Mouse (Mus musculus) brown adipose tissue, adult 24 weeks (tissue): ENCODE data around the gene Sparc. TPM values are rescaled to one million over a fixed set of nuclear protein-coding genes. Genes with fewer than 3 reads are reported as not detected.

Experiments
- H3K27ac ChIP-seq: fragments of 200-500 bp; replicated peaks from 2 replicates; pipeline ENCODE4 v1.5.1; 2012; ENCODE audit warnings: low read depth, mild to moderate bottlenecking, low read length
- H3K4me1 ChIP-seq: fragments of 200-500 bp; 2 replicates; pipeline ENCODE4 v1.6.1; 2012; ENCODE audit warnings: low read length, mixed read lengths; ENCODE audit not compliant: control insufficient read depth, insufficient read depth, insufficient read length
- H3K4me3 ChIP-seq: fragments of 200-500 bp; 2 replicates; pipeline ENCODE4 v1.5.1; 2012; ENCODE audit warnings: low read depth, mild to moderate bottlenecking, low read length, moderate library complexity; ENCODE audit not compliant: insufficient read depth
- polyA plus RNA-seq: library from polyadenylated mRNA; stranded (reverse); fragments of >200 nt; gene quantifications from 2 replicates; pipeline ENCODE4 v1.2.4, GENCODE M21; 2012; ENCODE audit not compliant: missing spikeins, insufficient read depth, insufficient read length

Sparc gene
- polyA plus RNA-seq, 1 experiment = 804 TPM

- Histone ChIP-seq H3K27ac (peak overlapping the region; percentile 99), H3K4me1 (peaks cover 32% of the 10 kb centered on the region), H3K4me3 (no peak overlapping the region)
These were observed 18.1 kb downstream of the Sparc start for GRCm38 (mm10) chr11:55404659-55405457.

DNA sequence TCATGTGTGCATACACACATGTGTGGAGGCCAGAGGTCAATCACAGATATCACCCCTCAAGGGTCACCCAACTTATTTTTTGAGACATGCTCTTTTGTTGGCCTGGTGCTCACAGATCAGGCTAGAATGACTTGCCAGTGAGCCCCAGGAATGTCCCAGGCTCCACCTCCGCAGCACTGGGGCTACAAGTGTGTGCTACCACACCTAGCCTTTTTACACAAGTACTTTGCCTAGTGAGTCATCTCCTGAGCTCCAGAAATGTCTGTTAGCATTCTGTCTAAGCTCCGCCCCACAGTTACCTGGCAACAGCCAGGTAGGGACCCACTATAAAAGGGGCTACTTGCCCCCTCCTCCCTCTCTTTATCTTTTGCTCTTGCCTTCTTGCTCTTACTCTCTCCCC lies 22.1 kb downstream of the Sparc start:
- no peak overlapping the region for H3K4me3 ChIP-seq
- peaks cover 24% of the 10 kb centered on the region for H3K4me1 ChIP-seq
- H3K27ac ChIP-seq = no peak overlapping the region

GRCm38 (mm10) chr11:55398371-55398770 lies 24.6 kb downstream of the Sparc start:
- Histone ChIP-seq H3K27ac (peak overlapping the region; percentile 69), H3K4me3 (no peak overlapping the region), H3K4me1 (peaks cover 25% of the 10 kb centered on the region)

DNA sequence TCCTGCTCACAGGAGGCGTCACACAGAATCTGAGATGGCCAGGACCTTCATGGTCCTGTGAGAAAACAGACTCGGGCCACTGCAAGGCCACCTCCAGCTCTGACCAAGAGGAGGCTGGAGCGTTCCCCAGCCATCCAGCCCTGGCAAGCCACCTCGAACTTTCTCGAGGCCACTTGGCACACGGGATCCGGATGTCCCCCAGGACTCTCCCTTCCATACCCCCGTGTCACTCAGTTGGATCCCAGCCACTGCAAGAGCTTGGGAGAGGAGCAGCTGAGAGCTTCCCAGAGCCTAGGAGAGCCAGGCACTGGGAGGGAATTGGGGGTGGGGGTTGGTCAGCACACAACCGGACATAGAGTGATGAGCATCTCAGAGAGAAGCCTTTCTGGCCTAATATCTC lies 25.5 kb downstream of the Sparc start:
- Histone ChIP-seq H3K27ac (peak overlapping the region; percentile 69), H3K4me3 (no peak overlapping the region), H3K4me1 (peaks cover 25% of the 10 kb centered on the region)

GRCm38 (mm10) chr11:55397036-55397435 lies 25.9 kb downstream of the Sparc start:
- peak overlapping the region; percentile 69 for H3K27ac ChIP-seq
- H3K4me1 ChIP-seq = peaks cover 25% of the 10 kb centered on the region
- H3K4me3 ChIP-seq = no peak overlapping the region

DNA sequence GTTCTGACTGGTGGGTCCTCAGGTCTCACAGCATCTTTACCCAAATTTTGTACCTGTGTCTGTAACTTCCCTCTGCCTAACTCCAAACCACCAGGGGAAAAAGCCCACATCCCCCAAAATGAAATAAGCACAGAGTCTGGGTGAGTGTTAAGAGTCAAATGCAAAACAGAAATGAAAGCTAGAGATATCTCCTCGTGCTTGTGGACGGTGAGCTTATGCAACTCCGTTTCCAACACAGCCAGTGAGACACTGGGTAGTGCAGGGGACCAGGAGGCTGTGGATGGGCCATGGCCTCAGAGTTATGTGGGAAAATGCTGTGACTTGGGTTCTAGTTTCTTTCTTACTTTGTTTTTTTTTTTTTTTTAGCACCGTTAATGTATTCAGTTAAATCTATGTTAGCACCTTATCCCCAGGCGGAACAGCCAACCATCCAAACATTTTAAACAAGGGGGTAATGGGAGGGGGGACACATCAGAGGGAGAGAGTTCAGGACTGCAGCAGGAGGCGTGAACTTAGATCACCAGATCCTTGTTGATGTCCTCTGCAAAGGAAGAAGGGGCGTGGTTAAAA lies 27.8 kb downstream of the Sparc start:
- H3K4me1 ChIP-seq = peaks cover 26% of the 10 kb centered on the region
- H3K4me3 ChIP-seq = no peak overlapping the region
- peak overlapping the region; percentile 76 for H3K27ac ChIP-seq

- H3K4me3 ChIP-seq = no peak overlapping the region
- H3K4me1 ChIP-seq = peaks cover 28% of the 10 kb centered on the region
- peak overlapping the region; percentile 76; the same call in 1 of the 2 replicates for H3K27ac ChIP-seq
These were observed 28.4 kb downstream of the Sparc start for GRCm38 (mm10) chr11:55394592-55394991.

DNA sequence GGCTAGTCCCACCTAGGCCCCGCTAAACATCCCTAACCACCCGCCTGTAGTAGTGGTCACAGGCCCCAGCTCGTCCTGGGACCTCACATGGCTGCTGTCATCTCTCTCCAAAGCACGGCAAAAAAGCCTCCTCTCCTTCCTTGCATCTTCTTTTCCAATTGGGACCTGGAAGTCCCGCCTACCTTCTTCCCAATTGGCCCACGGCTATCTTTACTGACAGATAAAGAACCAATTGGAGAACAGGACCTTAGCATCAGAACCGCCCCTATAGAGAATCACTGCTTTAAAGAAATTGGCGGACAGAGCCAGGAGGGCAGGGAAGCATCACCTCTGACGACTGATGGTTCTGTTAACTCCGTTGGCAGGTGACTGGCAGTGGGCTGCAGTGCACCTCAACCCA lies 30.5 kb downstream of the Sparc start:
- Histone ChIP-seq H3K27ac (peak overlapping the region; percentile 16; the same call in 1 of the 2 replicates), H3K4me1 (peaks cover 14% of the 10 kb centered on the region), H3K4me3 (no peak overlapping the region)

DNA sequence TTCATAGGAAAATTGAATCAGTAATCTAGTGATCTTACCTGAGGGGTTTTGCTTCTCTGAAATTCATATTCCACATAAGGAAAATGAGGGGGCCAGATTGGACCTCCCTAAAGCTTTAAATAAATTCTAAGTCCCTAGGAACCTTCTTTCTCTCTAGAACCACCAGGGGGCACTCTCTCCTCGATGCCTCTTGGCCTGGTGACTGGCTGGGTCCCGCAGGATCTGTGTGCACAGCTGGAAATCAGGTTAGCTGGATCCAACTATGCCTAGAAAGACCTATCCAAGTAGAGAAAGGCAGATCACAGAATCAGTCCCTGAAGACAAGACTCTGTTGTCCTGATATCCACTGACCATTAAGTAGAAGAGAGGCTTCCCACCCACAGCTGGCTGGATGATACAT lies 33.2 kb downstream of the Sparc start:
- Histone ChIP-seq H3K4me3 (no peak overlapping the region), H3K27ac (peak overlapping the region; percentile 67)

DNA sequence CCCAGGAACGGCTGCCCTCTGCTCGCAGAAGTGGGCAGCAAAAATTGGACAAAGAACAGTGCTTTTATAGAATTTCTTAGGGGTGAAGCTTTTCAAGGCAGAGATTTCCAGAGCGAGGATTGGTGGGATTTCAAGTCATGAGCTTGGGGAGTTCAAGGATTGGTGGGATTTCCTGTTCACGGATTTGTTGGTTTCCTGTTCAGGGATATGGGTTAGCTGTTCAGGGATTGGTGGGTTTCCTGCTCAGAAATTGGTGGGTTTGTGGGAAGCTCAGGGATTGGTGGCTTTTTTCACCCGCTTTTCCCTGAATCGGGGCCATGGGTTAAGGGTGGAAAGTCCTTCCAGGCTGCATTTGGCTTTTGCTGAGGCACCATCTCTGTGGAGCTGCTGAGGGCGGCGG lies 35.4 kb downstream of the Sparc start:
- no peak overlapping the region for H3K4me3 ChIP-seq
- no peak overlapping the region for H3K27ac ChIP-seq
- peaks cover 3% of the 10 kb centered on the region; the same call in 1 of the 2 replicates for H3K4me1 ChIP-seq

More for the DNA sequence above, 33.2 kb downstream of the Sparc start:
- H3K4me1 ChIP-seq = peaks cover 3% of the 10 kb centered on the region; the same call in 1 of the 2 replicates

DNA sequence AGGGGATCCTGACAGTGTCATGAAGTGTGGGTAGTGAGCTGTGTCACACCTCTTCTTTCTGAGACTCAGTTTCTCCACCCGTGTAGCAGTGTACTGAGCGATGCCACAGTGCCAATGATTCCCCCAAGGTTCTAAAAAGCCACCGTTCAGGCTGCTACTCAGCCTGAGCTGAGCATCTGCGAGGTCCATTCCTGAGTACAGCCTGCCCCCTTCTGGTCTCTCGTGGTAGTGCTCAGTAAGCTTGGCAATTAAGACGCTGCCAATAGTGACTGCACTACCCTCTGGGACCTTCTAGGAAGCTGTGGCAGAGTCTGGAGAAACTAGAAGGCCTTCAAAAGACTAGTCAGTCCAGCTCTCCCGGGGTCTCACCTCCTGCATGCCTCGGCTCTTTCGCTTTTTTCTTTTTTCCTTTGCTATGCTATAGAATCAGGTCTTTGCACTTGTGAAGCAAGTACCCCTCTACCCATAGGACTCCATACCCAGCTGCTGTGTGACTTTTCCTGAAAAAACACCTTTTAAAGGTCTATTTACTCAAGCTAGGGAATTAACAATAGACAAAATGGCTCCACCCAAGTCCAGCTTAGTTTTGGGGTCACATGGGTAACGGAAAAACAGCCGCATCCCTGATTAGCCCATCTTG lies 36.4 kb downstream of the Sparc start:
- H3K4me3 ChIP-seq = no peak overlapping the region
- H3K27ac ChIP-seq = no peak overlapping the region
- H3K4me1 ChIP-seq = peaks cover 3% of the 10 kb centered on the region; the same call in 1 of the 2 replicates

DNA sequence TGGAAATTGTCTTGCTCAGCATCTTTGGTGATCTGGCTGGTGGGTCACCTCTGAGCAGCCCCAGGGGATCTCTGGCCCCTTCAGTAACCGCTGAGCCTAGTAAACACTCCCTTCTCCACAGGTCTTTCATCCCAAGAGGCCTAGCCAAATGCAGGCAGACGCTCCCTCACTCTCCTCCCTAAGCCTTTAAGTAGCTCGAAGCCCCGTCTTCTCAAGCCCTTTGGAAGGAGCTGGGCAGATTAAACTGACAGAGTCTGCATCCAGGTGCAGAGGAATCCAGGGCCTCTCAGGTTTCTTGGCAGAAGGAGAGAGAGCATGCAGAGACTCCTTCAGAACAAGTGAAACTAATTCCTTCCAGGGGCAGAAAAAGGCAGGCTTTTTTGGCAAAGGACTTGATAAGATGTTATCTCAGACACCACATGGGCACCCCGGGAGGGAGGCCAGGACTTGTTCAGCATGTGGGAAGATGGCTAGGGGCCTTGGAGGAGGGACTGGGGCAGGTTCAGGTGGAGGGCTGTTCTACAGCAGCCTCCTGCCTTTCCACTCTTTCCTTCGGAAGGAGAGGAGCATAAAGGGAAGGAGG lies 39.4 kb downstream of the Sparc start:
- no peak overlapping the region for H3K27ac ChIP-seq
- H3K4me1 ChIP-seq = no peaks in the 10 kb centered on the region; the same call in 1 of the 2 replicates
- H3K4me3 ChIP-seq = no peak overlapping the region

DNA sequence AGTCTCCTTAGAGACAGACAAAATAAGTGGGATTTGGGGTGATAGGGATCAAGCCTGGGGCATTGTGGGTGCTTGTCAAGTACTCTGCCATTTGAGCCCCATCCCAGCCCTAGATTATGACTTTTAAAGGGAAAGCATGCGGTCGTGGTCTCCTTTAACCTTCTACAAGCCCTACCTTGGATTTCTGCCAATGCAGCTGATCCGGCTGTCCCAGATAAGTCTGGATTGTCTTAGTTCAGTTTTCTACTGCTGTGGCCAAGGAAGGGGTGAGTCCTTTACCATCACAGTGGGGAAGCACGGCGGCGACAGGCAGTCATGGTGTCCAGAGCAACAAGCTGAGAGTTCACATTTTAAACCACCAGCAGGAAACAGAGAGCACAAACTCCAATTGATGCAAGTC lies 42.1 kb downstream of the Sparc start:
- H3K4me1 ChIP-seq = no peaks in the 10 kb centered on the region; the same call in 1 of the 2 replicates
- no peak overlapping the region for H3K27ac ChIP-seq
- H3K4me3 ChIP-seq = no peak overlapping the region

- H3K4me1 ChIP-seq = no peaks in the 10 kb centered on the region; the same call in 1 of the 2 replicates
- no peak overlapping the region for H3K4me3 ChIP-seq
- no peak overlapping the region for H3K27ac ChIP-seq
These were observed 44.6 kb downstream of the Sparc start for GRCm38 (mm10) chr11:55378371-55378770.

- Histone ChIP-seq H3K4me1 (no peaks in the 10 kb centered on the region; the same call in 1 of the 2 replicates), H3K27ac (no peak overlapping the region), H3K4me3 (no peak overlapping the region)
These were observed 49.1 kb downstream of the Sparc start for GRCm38 (mm10) chr11:55373838-55374237.
